Mouse (Mus musculus) thymus, postnatal 0 days (tissue): ENCODE measurements around the gene Samd1. TPM values are rescaled to one million over a fixed set of nuclear protein-coding genes. Genes with fewer than 3 reads are reported as not detected.

Source experiments
- DNase-seq: peaks from one replicate; pipeline ENCODE4 v3.0.0-alpha.2; 2015; ENCODE audit warnings: low spot score
- polyA plus RNA-seq: library from polyadenylated mRNA; unstranded; fragments of >200 nt; fragmentation: Nextera tagmentation; extraction: Ambion mirVana; gene quantifications from 2 replicates; pipeline ENCODE4 v1.2.1, GENCODE M21; 2015

The Samd1 gene
- polyA plus RNA-seq, result 10.7 and 11.5 TPM in 2 replicates

GRCm38 (mm10) chr8:83997511-83998141 lies at the start of gene Samd1:
Gene Samd1 (plus strand): TSS chr8:83997672.
- DNase-seq, result peak; percentile 49

- DNase-seq, result no peak
These were observed 42.7 kb upstream of the Samd1 start for GRCm38 (mm10) chr8:83954749-83955105.

- peak; percentile 99 for DNase-seq
These were observed 42.1 kb upstream of the Samd1 start, which contains the start of the genes Gm10644 and Asf1b for GRCm38 (mm10) chr8:83955106-83955957. Gene Gm10644 (minus strand): TSS chr8:83955205. Gene Asf1b (plus strand): TSS chr8:83955507.

GRCm38 (mm10) chr8:83955958-83956218 lies 41.6 kb upstream of the Samd1 start:
- no peak for DNase-seq

GRCm38 (mm10) chr8:83956789-83957188 lies 40.7 kb upstream of the Samd1 start:
- DNase-seq, result peak; percentile 67

- no peak for DNase-seq
These were observed 33.3 kb upstream of the Samd1 start for GRCm38 (mm10) chr8:83964015-83964765.

- no peak for DNase-seq
These were observed 29.8 kb upstream of the Samd1 start for GRCm38 (mm10) chr8:83967701-83968100.

GRCm38 (mm10) chr8:83971121-83971520 lies 26.4 kb upstream of the Samd1 start:
- no peak for DNase-seq

- DNase-seq, result no peak
These were observed 25.8 kb upstream of the Samd1 start for GRCm38 (mm10) chr8:83971661-83972060.

GRCm38 (mm10) chr8:83972150-83973120 lies 25.0 kb upstream of the Samd1 start, which contains the start of gene Prkaca:
Gene Prkaca (plus strand): TSS chr8:83972993.
- peak; percentile 99 for DNase-seq

- no peak for DNase-seq
These were observed 24.1 kb upstream of the Samd1 start for GRCm38 (mm10) chr8:83973161-83974031.

- no peak for DNase-seq
These were observed 23.0 kb upstream of the Samd1 start for GRCm38 (mm10) chr8:83974521-83974920.

- peak; percentile 25 for DNase-seq
These were observed 21.3 kb upstream of the Samd1 start for GRCm38 (mm10) chr8:83976101-83976630.

GRCm38 (mm10) chr8:83976779-83977350 lies 20.6 kb upstream of the Samd1 start:
- DNase-seq, result no peak

GRCm38 (mm10) chr8:83977646-83978045 lies 19.8 kb upstream of the Samd1 start:
- DNase-seq, result no peak

GRCm38 (mm10) chr8:83978200-83978599 lies 19.3 kb upstream of the Samd1 start:
- no peak for DNase-seq

- no peak for DNase-seq
These were observed 17.2 kb upstream of the Samd1 start for GRCm38 (mm10) chr8:83980250-83980649.

GRCm38 (mm10) chr8:83980845-83981244 lies 16.6 kb upstream of the Samd1 start:
- no peak for DNase-seq

- DNase-seq, result no peak
These were observed 15.9 kb upstream of the Samd1 start for GRCm38 (mm10) chr8:83981533-83981932.
